Mouse (Mus musculus): ENCODE results near the gene Cuedc1. TPM values are rescaled to one million over a fixed set of nuclear protein-coding genes. Genes with fewer than 3 reads are reported as not detected.
"Not testable (repeated sequence)": the region's sequence is repeated elsewhere in the genome, so short reads cannot be mapped to it uniquely, and the experiment has no call there.

Cuedc1 gene
- polyA plus RNA-seq, 1 experiment from 2014 or later: 54.6 TPM

- peaks cover 5% of the 10 kb centered on the region; the same call in 1 of the 2 replicates for H3K36me3 ChIP-seq (replicated peaks)
- H3K4me3 ChIP-seq: no peak overlapping the region
- H3K27me3 ChIP-seq (replicated peaks): peaks cover 18% of the 10 kb centered on the region
- H3K4me2 ChIP-seq: no peak overlapping the region
- H3K4me1 ChIP-seq: peaks cover 21% of the 10 kb centered on the region
- no peak for ATAC-seq (replicated peaks)
- H3K9me3 ChIP-seq: no peaks in the 10 kb centered on the region
- H3K9ac ChIP-seq: no peak overlapping the region
- H3K27ac ChIP-seq: no peak overlapping the region
- WGBS: 54% methylated on average over 8 of the region's 8 CpGs
Observed at GRCm38 (mm10) chr11:88188216-88188615, 90.4 kb downstream of the Cuedc1 start.

- Histone ChIP-seq H3K36me3 (replicated peaks) (peaks cover under 1% of the 10 kb centered on the region; the same call in 1 of the 2 replicates), H3K4me2 (no peak overlapping the region), H3K9ac (no peak overlapping the region), H3K9me3 (no peaks in the 10 kb centered on the region), H3K27ac (no peak overlapping the region), H3K4me3 (no peak overlapping the region), H3K27me3 (replicated peaks) (peaks cover 23% of the 10 kb centered on the region), H3K4me1 (peaks cover 25% of the 10 kb centered on the region)
- 91% methylated on average over 7 of the region's 7 CpGs for WGBS
- no peak for ATAC-seq (replicated peaks)
Observed at GRCm38 (mm10) chr11:88188635-88189034, 90.8 kb downstream of the Cuedc1 start.

GRCm38 (mm10) chr11:88192595-88192994 is 94.7 kb downstream of the Cuedc1 start:
- no peaks in the 10 kb centered on the region for H3K36me3 ChIP-seq (replicated peaks)
- 24% methylated on average over 4 of the region's 4 CpGs for WGBS
- no peak overlapping the region for H3K4me3 ChIP-seq
- no peak for ATAC-seq (replicated peaks)
- no peak overlapping the region for H3K9ac ChIP-seq
- no peak overlapping the region for H3K27ac ChIP-seq
- peaks cover 10% of the 10 kb centered on the region for H3K4me1 ChIP-seq
- no peak overlapping the region for H3K4me2 ChIP-seq
- H3K27me3 ChIP-seq (replicated peaks): peaks cover 28% of the 10 kb centered on the region
- no peaks in the 10 kb centered on the region for H3K9me3 ChIP-seq

- H3K27ac ChIP-seq: no peak overlapping the region
- H3K9me3 ChIP-seq: no peaks in the 10 kb centered on the region
- H3K36me3 ChIP-seq (replicated peaks): no peaks in the 10 kb centered on the region
- no peak overlapping the region for H3K9ac ChIP-seq
- H3K4me3 ChIP-seq: no peak overlapping the region
- H3K4me1 ChIP-seq: peaks cover 5% of the 10 kb centered on the region; the same call in 1 of the 2 replicates
- no peak for ATAC-seq (replicated peaks)
- H3K4me2 ChIP-seq: no peak overlapping the region
- peaks cover 28% of the 10 kb centered on the region for H3K27me3 ChIP-seq (replicated peaks)
- 10% methylated on average over 34 of the region's 34 CpGs for WGBS
Observed at GRCm38 (mm10) chr11:88193098-88193823, 95.4 kb downstream of the Cuedc1 start.

GRCm38 (mm10) chr11:88193824-88194696 is 96.2 kb downstream of the Cuedc1 start:
- WGBS: 18% methylated on average over 29 of the region's 29 CpGs
- no peak for ATAC-seq (replicated peaks)
- Histone ChIP-seq H3K27ac (no peak overlapping the region), H3K9me3 (no peaks in the 10 kb centered on the region), H3K27me3 (replicated peaks) (peaks cover 28% of the 10 kb centered on the region), H3K4me1 (peaks cover 5% of the 10 kb centered on the region; the same call in 1 of the 2 replicates), H3K4me3 (no peak overlapping the region), H3K4me2 (no peak overlapping the region), H3K9ac (no peak overlapping the region), H3K36me3 (replicated peaks) (no peaks in the 10 kb centered on the region)

- WGBS: 87% methylated on average over 3 of the region's 3 CpGs
- ATAC-seq (replicated peaks); H3K4me2 ChIP-seq; H3K9ac ChIP-seq; H3K27ac ChIP-seq; H3K9me3 ChIP-seq; H3K4me3 ChIP-seq; H3K36me3 ChIP-seq (replicated peaks); H3K4me1 ChIP-seq: not testable (repeated sequence)
- H3K27me3 ChIP-seq (replicated peaks): peaks cover 28% of the 10 kb centered on the region
Observed at GRCm38 (mm10) chr11:88195699-88196098, 97.8 kb downstream of the Cuedc1 start.

GRCm38 (mm10) chr11:88197153-88197576 is 99.3 kb downstream of the Cuedc1 start:
- no peak for ATAC-seq (replicated peaks)
- H3K4me3 ChIP-seq: no peak overlapping the region
- H3K4me2 ChIP-seq: no peak overlapping the region
- H3K36me3 ChIP-seq (replicated peaks): no peaks in the 10 kb centered on the region
- peaks cover 21% of the 10 kb centered on the region for H3K27me3 ChIP-seq (replicated peaks)
- H3K4me1 ChIP-seq: peaks cover 5% of the 10 kb centered on the region; the same call in 1 of the 2 replicates
- H3K9ac ChIP-seq: no peak overlapping the region
- H3K27ac ChIP-seq: no peak overlapping the region
- WGBS: 6% methylated on average over 2 of the region's 2 CpGs
- H3K9me3 ChIP-seq: no peaks in the 10 kb centered on the region

- WGBS: 13% methylated on average over 4 of the region's 4 CpGs
- H3K4me1 ChIP-seq: peaks cover 10% of the 10 kb centered on the region
- H3K9ac ChIP-seq: no peak overlapping the region
- no peak overlapping the region for H3K4me3 ChIP-seq
- H3K9me3 ChIP-seq: no peaks in the 10 kb centered on the region
- H3K36me3 ChIP-seq (replicated peaks): no peaks in the 10 kb centered on the region
- no peak for ATAC-seq (replicated peaks)
- H3K27me3 ChIP-seq (replicated peaks): peaks cover 10% of the 10 kb centered on the region
- no peak overlapping the region for H3K27ac ChIP-seq
- H3K4me2 ChIP-seq: no peak overlapping the region
Observed at GRCm38 (mm10) chr11:88198223-88198622, 100.4 kb downstream of the Cuedc1 start.

- H3K4me3 ChIP-seq: no peak overlapping the region
- ATAC-seq (replicated peaks): no peak
- peaks cover 25% of the 10 kb centered on the region for H3K4me1 ChIP-seq
Observed at GRCm38 (mm10) chr11:88201172-88201571, 103.3 kb downstream of the Cuedc1 start.

GRCm38 (mm10) chr11:88202077-88202476 is 104.2 kb downstream of the Cuedc1 start:
- H3K4me3 ChIP-seq: no peak overlapping the region
- H3K4me1 ChIP-seq: peaks cover 26% of the 10 kb centered on the region

More at GRCm38 (mm10) chr11:88201172-88201571, 103.3 kb downstream of the Cuedc1 start:
- Histone ChIP-seq H3K9ac (no peak overlapping the region), H3K9me3 (no peaks in the 10 kb centered on the region), H3K36me3 (replicated peaks) (no peaks in the 10 kb centered on the region), H3K27ac (no peak overlapping the region), H3K4me2 (no peak overlapping the region), H3K27me3 (replicated peaks) (no peaks in the 10 kb centered on the region)
- WGBS: 78% methylated on average over 2 of the region's 2 CpGs

GRCm38 (mm10) chr11:88203712-88204532 is 106.1 kb downstream of the Cuedc1 start, which contains the start of gene Mrps23:
TSS of gene Mrps23 (plus strand) at chr11:88204388.
- H3K36me3 ChIP-seq (replicated peaks): 0 out of 2 replicates have a peak, but pooled peaks cover 6% of the 10 kb centered on the region
- H3K27ac ChIP-seq: peak within 1 kb of the TSS; percentile 73
- ATAC-seq (replicated peaks): peak; percentile 95
- peak within 1 kb of the TSS; percentile 70 for H3K4me3 ChIP-seq
- H3K4me1 ChIP-seq: peaks cover 26% of the 10 kb centered on the region
- no peaks in the 10 kb centered on the region for H3K27me3 ChIP-seq (replicated peaks)
- peak within 1 kb of the TSS; percentile 90 for H3K4me2 ChIP-seq
- no peaks in the 10 kb centered on the region for H3K9me3 ChIP-seq
- H3K9ac ChIP-seq: peak within 1 kb of the TSS; percentile 83
- WGBS: under 1% methylated on average over 51 of the region's 51 CpGs

More at GRCm38 (mm10) chr11:88202077-88202476, 104.2 kb downstream of the Cuedc1 start:
- no peak overlapping the region for H3K4me2 ChIP-seq
- 11% methylated on average over 2 of the region's 2 CpGs for WGBS
- no peaks in the 10 kb centered on the region for H3K27me3 ChIP-seq (replicated peaks)
- no peaks in the 10 kb centered on the region for H3K9me3 ChIP-seq
- no peak for ATAC-seq (replicated peaks)
- H3K36me3 ChIP-seq (replicated peaks): no peaks in the 10 kb centered on the region
- H3K27ac ChIP-seq: no peak overlapping the region
- H3K9ac ChIP-seq: no peak overlapping the region
